In the genomic region with DNA sequence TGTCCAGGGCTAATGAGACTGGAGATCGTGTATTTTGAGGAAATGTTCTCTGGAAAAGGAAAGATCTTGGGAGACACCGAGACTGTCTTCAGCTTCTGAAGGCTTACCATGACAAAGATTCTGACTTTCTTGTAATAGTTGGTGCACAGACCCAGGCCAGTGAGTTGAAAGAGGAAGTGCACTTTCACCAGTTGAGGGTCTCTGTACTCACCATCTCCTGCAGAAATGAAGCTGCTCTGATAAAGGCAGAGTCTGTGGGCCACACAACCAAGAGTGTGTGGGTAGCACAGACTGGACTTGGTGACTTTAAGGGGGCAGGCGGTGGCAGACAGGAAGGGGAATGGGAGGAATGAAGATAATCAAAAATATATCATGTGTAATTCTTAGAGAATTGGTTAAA, we compare ENCODE assay signal across 21 mouse cellular contexts. TPM values are rescaled to one million over a fixed set of nuclear protein-coding genes. Genes with fewer than 3 reads are reported as not detected.
DNase-seq lines count a peak whose midpoint lies in the region; ATAC-seq and TF ChIP-seq lines count a peak whose summit lies in the region.
"Had no signal": no experiment of that assay in that cellular context is flagged by ENCODE, and none has a peak within 500 bp of the region (broad histone marks: within the 10 kb centered on the region; RNA-seq: fewer than 3 reads in every experiment).

No protein-coding gene starts in this region.

- H3K4me3 ChIP-seq in hindbrain, postnatal 0 days (ENCODE audit: low read length) = no peak overlapping the region
- H3K4me3 ChIP-seq: embryonic facial prominence, embryonic 10.5 days; embryonic facial prominence, embryonic 12.5 days; forebrain, embryonic 13.5 days; forebrain, embryonic 15.5 days had no signal

- H3K36me3 ChIP-seq in hindbrain, postnatal 0 days (ENCODE audit: insufficient read depth, low read length) = no peaks in the 10 kb centered on the region
- H3K36me3 ChIP-seq: embryonic facial prominence, embryonic 12.5 days had no signal

- H3K4me2 ChIP-seq in hindbrain, postnatal 0 days (ENCODE audit: low read depth, low read length) = no peak overlapping the region
- H3K4me2 ChIP-seq: embryonic facial prominence, embryonic 12.5 days; forebrain, embryonic 13.5 days; forebrain, embryonic 15.5 days had no signal

- no peaks in the 10 kb centered on the region for H3K27me3 ChIP-seq in hindbrain, postnatal 0 days (ENCODE audit: insufficient read depth, low read length)
- H3K27me3 ChIP-seq: embryonic facial prominence, embryonic 12.5 days; forebrain, embryonic 13.5 days; forebrain, embryonic 15.5 days; Patski had no signal

- ATAC-seq in granulocyte monocyte progenitor cell, adult 5-6 weeks (replicated peaks; ENCODE audit: poor library complexity, severe bottlenecking) = peak; percentile 50; the same call in 1 of the 2 replicates
- ATAC-seq in hindbrain, postnatal 0 days = no peak
- ATAC-seq: activated CD4-positive, CD25-positive, alpha-beta regulatory T cell, adult 4 months; forebrain, embryonic 13.5 days; forebrain, embryonic 15.5 days; forebrain, postnatal 0 days; Patski had no signal

- no peak overlapping the region for H3K27ac ChIP-seq in hindbrain, postnatal 0 days
- H3K27ac ChIP-seq: embryonic facial prominence, embryonic 10.5 days; embryonic facial prominence, embryonic 12.5 days; forebrain, embryonic 13.5 days; forebrain, embryonic 15.5 days had no signal

- H3K9ac ChIP-seq in hindbrain, postnatal 0 days (replicated peaks; ENCODE audit: low read length) = no peak overlapping the region
- H3K9ac ChIP-seq: embryonic facial prominence, embryonic 12.5 days; forebrain, embryonic 13.5 days; forebrain, embryonic 15.5 days; forebrain, postnatal 0 days had no signal

- peak; percentile 46 for DNase-seq in A20 (ENCODE audit: low read depth, low spot score)
- DNase-seq in MEL-GATA-1-ER (ENCODE audit: extremely low read depth, low read depth) = peak; percentile 18
- DNase-seq in cerebellum, adult 9-10 months = no peak
- DNase-seq in hindbrain, postnatal 0 days (ENCODE audit: low spot score) = no peak
- no peak for DNase-seq in Muller cell, postnatal 12 days (ENCODE audit: inconsistent ontology term)
- DNase-seq: adrenal gland, adult 8-10 months; adrenal gland, postnatal 14 days; adrenal gland, postnatal 36 days; cerebellum, adult 11-12 months; cerebellum, adult 2 months; cerebellum, adult 9-11 months; cerebellum, postnatal 14 days; cerebellum, postnatal 36 days; forebrain, postnatal 0 days had no signal

- no peak for TF ChIP-seq CTCF in hindbrain, postnatal 0 days (IDR thresholded peaks at IDR 0.05; ENCODE audit: low read depth)

- H3K4me1 ChIP-seq in hindbrain, postnatal 0 days (ENCODE audit: insufficient read depth, low read length) = no peaks in the 10 kb centered on the region
- H3K4me1 ChIP-seq: embryonic facial prominence, embryonic 10.5 days; forebrain, embryonic 15.5 days had no signal

- no peaks in the 10 kb centered on the region for H3K9me3 ChIP-seq in hindbrain, postnatal 0 days (ENCODE audit: low read length)
- H3K9me3 ChIP-seq: embryonic facial prominence, embryonic 10.5 days; embryonic facial prominence, embryonic 12.5 days; forebrain, embryonic 13.5 days; forebrain, embryonic 15.5 days had no signal

- WGBS in hindbrain, postnatal 0 days = 94% methylated on average over 3 of the region's 3 CpGs

RNA-seq across cellular contexts. Expression of gene Dmrta2, which starts 41.3 kb away (rescaled TPM):
- not detected in 2 replicates for total RNA-seq in granulocyte monocyte progenitor cell, adult 5-6 weeks (2014; fragmentation: Nextera tagmentation)
- not detected in 2 replicates for total RNA-seq in granulocyte monocyte progenitor cell, adult 5-6 weeks (2017)
- 1.2 and 2.0 TPM in 2 replicates for total RNA-seq in hindbrain, postnatal 0 days (2014; rRNA removed)
- polyA plus RNA-seq in hindbrain, postnatal 0 days (2015; fragmentation: Nextera tagmentation; extraction: Ambion mirVana) = 0.06 and 0.08 TPM in 2 replicates
- polyA plus RNA-seq: activated CD4-positive, CD25-positive, alpha-beta regulatory T cell, adult 4 months had no signal

Comparison
In these comparisons a context has a peak if more than half of its experiments do, and no peak if none do; other contexts are left out.
1. DNase-seq: peak in A20 (single experiment) and MEL-GATA-1-ER (single experiment); none in cerebellum, adult 9-10 months (single experiment), hindbrain, postnatal 0 days (single experiment) and Muller cell, postnatal 12 days (single experiment).